Mouse (Mus musculus): ENCODE data around the gene Rgsl1.

DNA sequence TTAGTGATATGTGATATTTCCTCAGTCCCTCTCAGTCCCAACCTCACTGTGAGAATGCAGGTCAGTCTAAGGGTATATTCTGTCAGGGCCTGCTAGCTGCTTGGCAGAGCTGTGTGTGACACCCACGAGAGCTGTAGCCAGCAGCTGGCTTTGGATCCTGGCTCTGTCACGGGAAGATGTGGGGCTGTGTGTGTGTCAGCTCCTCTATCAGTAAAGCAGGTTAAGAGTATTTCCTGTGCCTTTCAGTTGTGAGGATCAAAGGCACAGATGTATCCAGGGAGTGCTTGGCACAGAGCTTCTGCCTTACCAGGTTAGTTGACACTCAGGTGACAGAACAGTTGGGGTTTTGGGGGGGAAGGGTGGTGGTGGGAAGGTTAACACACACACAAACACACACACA, 114.1 kb downstream of the Rgsl1 start:
- TF ChIP-seq CTCF (IDR thresholded peaks at IDR 0.05; ENCODE audit: low read depth): no peak
- no peak for TF ChIP-seq EP300 (optimal IDR thresholded peaks at IDR 0.05)

Data from stomach, postnatal 0 days (tissue).